Mouse (Mus musculus): Measurements from ENCODE around the gene Plppr5. TPM values are rescaled to one million over a fixed set of nuclear protein-coding genes. Genes with fewer than 3 reads are reported as not detected.

Gene Plppr5
- polyA plus RNA-seq, 1 experiment from 2014 or later, result 0.25 TPM

- ATAC-seq (replicated peaks; ENCODE audit: insufficient number of reproducible peaks, low FRiP score, low TSS enrichment, low read depth) (no peak), DNase-seq (ENCODE audit: low spot score) (no peak)
- H3K9ac ChIP-seq (replicated peaks; ENCODE audit: low read length), result no peak overlapping the region
- H3K9me3 ChIP-seq (replicated peaks; ENCODE audit: control insufficient read depth, low read length), result no peaks in the 10 kb centered on the region
- H3K27me3 ChIP-seq (ENCODE audit: control insufficient read depth, insufficient read depth, low read length), result no peaks in the 10 kb centered on the region
- H3K27ac ChIP-seq (replicated peaks; ENCODE audit: low read depth, low read length), result no peak overlapping the region
- 51% methylated on average over 8 of the region's 8 CpGs for WGBS
- no peaks in the 10 kb centered on the region for H3K4me1 ChIP-seq (ENCODE audit: control insufficient read depth, insufficient read depth, low read length)
- no peak overlapping the region for H3K4me3 ChIP-seq (ENCODE audit: low read depth, low read length)
- H3K36me3 ChIP-seq (replicated peaks; ENCODE audit: control insufficient read depth, insufficient read depth, low read depth, low read length), result no peaks in the 10 kb centered on the region
- H3K4me2 ChIP-seq (ENCODE audit: low read depth, low read length), result no peak overlapping the region
These were observed 74.0 kb downstream of the Plppr5 start for GRCm38 (mm10) chr3:117648612-117649011.

- Histone ChIP-seq H3K4me1 (ENCODE audit: control insufficient read depth, insufficient read depth, low read length) (no peaks in the 10 kb centered on the region), H3K27ac (replicated peaks; ENCODE audit: low read depth, low read length) (no peak overlapping the region), H3K27me3 (ENCODE audit: control insufficient read depth, insufficient read depth, low read length) (no peaks in the 10 kb centered on the region), H3K4me3 (ENCODE audit: low read depth, low read length) (no peak overlapping the region), H3K4me2 (ENCODE audit: low read depth, low read length) (no peak overlapping the region), H3K36me3 (replicated peaks; ENCODE audit: control insufficient read depth, insufficient read depth, low read depth, low read length) (no peaks in the 10 kb centered on the region), H3K9me3 (replicated peaks; ENCODE audit: control insufficient read depth, low read length) (no peaks in the 10 kb centered on the region), H3K9ac (replicated peaks; ENCODE audit: low read length) (no peak overlapping the region)
- ATAC-seq (replicated peaks; ENCODE audit: insufficient number of reproducible peaks, low FRiP score, low TSS enrichment, low read depth) (no peak), DNase-seq (ENCODE audit: low spot score) (peak; percentile 3)
- 77% methylated on average over 1 of the region's 1 CpGs for WGBS
These were observed 89.7 kb downstream of the Plppr5 start for GRCm38 (mm10) chr3:117664316-117664715.

GRCm38 (mm10) chr3:117679189-117679588, 104.6 kb downstream of the Plppr5 start:
- no peak for ATAC-seq (replicated peaks; ENCODE audit: insufficient number of reproducible peaks, low FRiP score, low TSS enrichment, low read depth)
- DNase-seq (ENCODE audit: low spot score), result no peak

GRCm38 (mm10) chr3:117684640-117685039, 110.0 kb downstream of the Plppr5 start:
- Histone ChIP-seq H3K27ac (replicated peaks; ENCODE audit: low read depth, low read length) (no peak overlapping the region), H3K4me1 (ENCODE audit: control insufficient read depth, insufficient read depth, low read length) (no peaks in the 10 kb centered on the region), H3K4me3 (ENCODE audit: low read depth, low read length) (no peak overlapping the region), H3K36me3 (replicated peaks; ENCODE audit: control insufficient read depth, insufficient read depth, low read depth, low read length) (no peaks in the 10 kb centered on the region), H3K9ac (replicated peaks; ENCODE audit: low read length) (no peak overlapping the region), H3K27me3 (ENCODE audit: control insufficient read depth, insufficient read depth, low read length) (no peaks in the 10 kb centered on the region), H3K4me2 (ENCODE audit: low read depth, low read length) (no peak overlapping the region), H3K9me3 (replicated peaks; ENCODE audit: control insufficient read depth, low read length) (no peaks in the 10 kb centered on the region)
- no peak for DNase-seq (ENCODE audit: low spot score)
- no peak for ATAC-seq (replicated peaks; ENCODE audit: insufficient number of reproducible peaks, low FRiP score, low TSS enrichment, low read depth)
- 80% methylated on average over 6 of the region's 6 CpGs for WGBS

More at GRCm38 (mm10) chr3:117679189-117679588, 104.6 kb downstream of the Plppr5 start:
- Histone ChIP-seq H3K9ac (replicated peaks; ENCODE audit: low read length) (no peak overlapping the region), H3K4me1 (ENCODE audit: control insufficient read depth, insufficient read depth, low read length) (no peaks in the 10 kb centered on the region), H3K27me3 (ENCODE audit: control insufficient read depth, insufficient read depth, low read length) (no peaks in the 10 kb centered on the region), H3K27ac (replicated peaks; ENCODE audit: low read depth, low read length) (no peak overlapping the region), H3K4me3 (ENCODE audit: low read depth, low read length) (no peak overlapping the region), H3K9me3 (replicated peaks; ENCODE audit: control insufficient read depth, low read length) (no peaks in the 10 kb centered on the region), H3K36me3 (replicated peaks; ENCODE audit: control insufficient read depth, insufficient read depth, low read depth, low read length) (no peaks in the 10 kb centered on the region), H3K4me2 (ENCODE audit: low read depth, low read length) (no peak overlapping the region)
- WGBS, result 88% methylated on average over 6 of the region's 6 CpGs

GRCm38 (mm10) chr3:117686036-117686435, 111.4 kb downstream of the Plppr5 start:
- no peak overlapping the region for H3K9ac ChIP-seq (replicated peaks; ENCODE audit: low read length)
- H3K4me3 ChIP-seq (ENCODE audit: low read depth, low read length), result no peak overlapping the region
- no peaks in the 10 kb centered on the region for H3K9me3 ChIP-seq (replicated peaks; ENCODE audit: control insufficient read depth, low read length)
- DNase-seq (ENCODE audit: low spot score), result no peak
- H3K4me2 ChIP-seq (ENCODE audit: low read depth, low read length), result no peak overlapping the region
- WGBS, result 83% methylated on average over 3 of the region's 3 CpGs
- H3K27me3 ChIP-seq (ENCODE audit: control insufficient read depth, insufficient read depth, low read length), result no peaks in the 10 kb centered on the region
- no peak for ATAC-seq (replicated peaks; ENCODE audit: insufficient number of reproducible peaks, low FRiP score, low TSS enrichment, low read depth)
- no peaks in the 10 kb centered on the region for H3K36me3 ChIP-seq (replicated peaks; ENCODE audit: control insufficient read depth, insufficient read depth, low read depth, low read length)
- H3K27ac ChIP-seq (replicated peaks; ENCODE audit: low read depth, low read length), result no peak overlapping the region
- no peaks in the 10 kb centered on the region for H3K4me1 ChIP-seq (ENCODE audit: control insufficient read depth, insufficient read depth, low read length)

- no peak for DNase-seq (ENCODE audit: low spot score)
- Histone ChIP-seq H3K27ac (replicated peaks; ENCODE audit: low read depth, low read length) (no peak overlapping the region), H3K4me2 (ENCODE audit: low read depth, low read length) (no peak overlapping the region), H3K9me3 (replicated peaks; ENCODE audit: control insufficient read depth, low read length) (no peaks in the 10 kb centered on the region), H3K9ac (replicated peaks; ENCODE audit: low read length) (no peak overlapping the region), H3K36me3 (replicated peaks; ENCODE audit: control insufficient read depth, insufficient read depth, low read depth, low read length) (no peaks in the 10 kb centered on the region), H3K27me3 (ENCODE audit: control insufficient read depth, insufficient read depth, low read length) (no peaks in the 10 kb centered on the region), H3K4me3 (ENCODE audit: low read depth, low read length) (no peak overlapping the region), H3K4me1 (ENCODE audit: control insufficient read depth, insufficient read depth, low read length) (no peaks in the 10 kb centered on the region)
- ATAC-seq (replicated peaks; ENCODE audit: insufficient number of reproducible peaks, low FRiP score, low TSS enrichment, low read depth), result no peak
- 83% methylated on average over 7 of the region's 7 CpGs for WGBS
These were observed 112.0 kb downstream of the Plppr5 start for GRCm38 (mm10) chr3:117686648-117687047.

- Histone ChIP-seq H3K36me3 (replicated peaks; ENCODE audit: control insufficient read depth, insufficient read depth, low read depth, low read length) (no peaks in the 10 kb centered on the region), H3K9ac (replicated peaks; ENCODE audit: low read length) (no peak overlapping the region), H3K9me3 (replicated peaks; ENCODE audit: control insufficient read depth, low read length) (no peaks in the 10 kb centered on the region), H3K27ac (replicated peaks; ENCODE audit: low read depth, low read length) (no peak overlapping the region), H3K27me3 (ENCODE audit: control insufficient read depth, insufficient read depth, low read length) (no peaks in the 10 kb centered on the region), H3K4me2 (ENCODE audit: low read depth, low read length) (no peak overlapping the region), H3K4me1 (ENCODE audit: control insufficient read depth, insufficient read depth, low read length) (no peaks in the 10 kb centered on the region), H3K4me3 (ENCODE audit: low read depth, low read length) (no peak overlapping the region)
- no peak for DNase-seq (ENCODE audit: low spot score)
- no peak for ATAC-seq (replicated peaks; ENCODE audit: insufficient number of reproducible peaks, low FRiP score, low TSS enrichment, low read depth)
- 61% methylated on average over 1 of the region's 1 CpGs for WGBS
These were observed 120.1 kb downstream of the Plppr5 start for GRCm38 (mm10) chr3:117694736-117695135.

GRCm38 (mm10) chr3:117696350-117696749, 121.7 kb downstream of the Plppr5 start:
- H3K27ac ChIP-seq (replicated peaks; ENCODE audit: low read depth, low read length), result no peak overlapping the region
- DNase-seq (ENCODE audit: low spot score) (no peak), ATAC-seq (replicated peaks; ENCODE audit: insufficient number of reproducible peaks, low FRiP score, low TSS enrichment, low read depth) (no peak)
- WGBS, result 82% methylated on average over 5 of the region's 5 CpGs
- no peak overlapping the region for H3K4me3 ChIP-seq (ENCODE audit: low read depth, low read length)
- no peak overlapping the region for H3K9ac ChIP-seq (replicated peaks; ENCODE audit: low read length)
- no peak overlapping the region for H3K4me2 ChIP-seq (ENCODE audit: low read depth, low read length)
- no peaks in the 10 kb centered on the region for H3K36me3 ChIP-seq (replicated peaks; ENCODE audit: control insufficient read depth, insufficient read depth, low read depth, low read length)
- no peaks in the 10 kb centered on the region for H3K9me3 ChIP-seq (replicated peaks; ENCODE audit: control insufficient read depth, low read length)
- no peaks in the 10 kb centered on the region for H3K4me1 ChIP-seq (ENCODE audit: control insufficient read depth, insufficient read depth, low read length)
- H3K27me3 ChIP-seq (ENCODE audit: control insufficient read depth, insufficient read depth, low read length), result no peaks in the 10 kb centered on the region
